Mouse (Mus musculus): Measurements from ENCODE around the gene Sec22a. TPM values are rescaled to one million over a fixed set of nuclear protein-coding genes. Genes with fewer than 3 reads are reported as not detected.

Sec22a gene
- total RNA-seq (2023) = 13.4 TPM

GRCm38 (mm10) chr16:35363150-35364062, at the start of gene Sec22a:
Gene Sec22a, minus strand, starts transcription at chr16:35363918.

Other genes with a start within 250 kb of the Sec22a start
- gene Adcy5, start 209.0 kb downstream of the Sec22a start, total RNA-seq (2023) = not detected
- gene Pdia5, start 127.0 kb upstream of the Sec22a start, total RNA-seq (2023) = not detected
- gene Sema5b, start 177.2 kb upstream of the Sec22a start, total RNA-seq (2023) = not detected

Measured in CD4-positive naive resting alpha-beta T cell, adult 57 days (primary cell).